Mouse (Mus musculus): ENCODE measurements around the gene Clec2h.

- TF ChIP-seq CTCF (IDR thresholded peaks at IDR 0.05; ENCODE audit: extremely low read depth, insufficient read depth, low read length) = no peak
- TF ChIP-seq POLR2A (IDR thresholded peaks at IDR 0.05; ENCODE audit: extremely low read depth, insufficient read depth, low read length) = no peak
These were observed 18.2 kb upstream of the Clec2h start for GRCm38 (mm10) chr6:128643999-128644398.
